In the genomic region with DNA sequence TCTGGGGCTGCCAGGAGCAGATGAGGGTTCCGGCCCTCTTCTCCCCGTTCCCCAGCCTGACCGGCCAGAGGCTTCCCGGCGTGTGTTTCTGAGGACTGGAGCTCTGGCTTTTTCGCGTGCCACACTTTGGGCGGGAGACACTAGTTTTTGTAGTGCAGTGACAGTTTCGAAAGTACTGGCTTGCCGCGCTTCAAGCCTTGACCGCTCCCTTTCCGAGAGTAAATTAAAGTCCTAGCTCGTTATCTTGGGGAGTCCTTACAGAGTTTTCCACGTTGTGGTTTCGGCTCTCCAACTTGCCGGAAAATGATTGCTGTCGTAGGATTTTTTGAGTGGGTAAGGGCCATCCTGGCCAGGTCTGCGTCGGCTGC, we compare ENCODE assay signal across 8 mouse cellular contexts. TPM values are rescaled to one million over a fixed set of nuclear protein-coding genes. Genes with fewer than 3 reads are reported as not detected.
DNase-seq lines count a peak whose midpoint lies in the region; ATAC-seq and TF ChIP-seq lines count a peak whose summit lies in the region.

No protein-coding gene starts in this region.

- no peak for TF ChIP-seq CTCF in kidney, postnatal 0 days (IDR thresholded peaks at IDR 0.05; ENCODE audit: low read depth)

- no peak for ATAC-seq in kidney, postnatal 0 days (replicated peaks; ENCODE audit: low FRiP score, low read depth)
- no peak for ATAC-seq in hindbrain, embryonic 16.5 days
- no peak; the same call in 1 of the 2 replicates for ATAC-seq in midbrain, embryonic 15.5 days (replicated peaks)

- H3K9me3 ChIP-seq in kidney, postnatal 0 days (replicated peaks; ENCODE audit: low read length), result no peaks in the 10 kb centered on the region
- H3K9me3 ChIP-seq in hindbrain, embryonic 16.5 days (ENCODE audit: control insufficient read depth, low read length), result no peaks in the 10 kb centered on the region
- no peaks in the 10 kb centered on the region for H3K9me3 ChIP-seq in midbrain, embryonic 15.5 days

- peak overlapping the region; percentile 71 for H3K4me3 ChIP-seq in kidney, postnatal 0 days (replicated peaks; ENCODE audit: low read depth, low read length)
- peak overlapping the region; percentile 99 for H3K4me3 ChIP-seq in hindbrain, embryonic 16.5 days (ENCODE audit: low read length)
- peak overlapping the region; percentile 99 for H3K4me3 ChIP-seq in midbrain, embryonic 15.5 days

- peaks cover 22% of the 10 kb centered on the region for H3K4me1 ChIP-seq in kidney, postnatal 0 days (replicated peaks; ENCODE audit: insufficient read depth, low read length)
- peaks cover 29% of the 10 kb centered on the region for H3K4me1 ChIP-seq in hindbrain, embryonic 16.5 days (ENCODE audit: control insufficient read depth, insufficient read depth, low read depth, low read length)
- peaks cover 46% of the 10 kb centered on the region for H3K4me1 ChIP-seq in midbrain, embryonic 15.5 days

- peak overlapping the region; percentile 99 for H3K27ac ChIP-seq in kidney, postnatal 0 days
- H3K27ac ChIP-seq in hindbrain, embryonic 16.5 days (ENCODE audit: low read depth, low read length), result peak overlapping the region; percentile 100
- H3K27ac ChIP-seq in midbrain, embryonic 15.5 days, result peak overlapping the region; percentile 100

- H3K36me3 ChIP-seq in kidney, postnatal 0 days (ENCODE audit: insufficient read depth, low read length), result no peaks in the 10 kb centered on the region
- H3K36me3 ChIP-seq in hindbrain, embryonic 16.5 days (ENCODE audit: control insufficient read depth, insufficient read depth, low read length), result no peaks in the 10 kb centered on the region
- no peaks in the 10 kb centered on the region for H3K36me3 ChIP-seq in midbrain, embryonic 15.5 days (replicated peaks)

- WGBS in kidney, postnatal 0 days, result under 1% methylated on average over 20 of the region's 20 CpGs
- under 1% methylated on average over 20 of the region's 20 CpGs for WGBS in hindbrain, embryonic 16.5 days
- 0% methylated on average over 20 of the region's 20 CpGs for WGBS in midbrain, embryonic 15.5 days

- peak overlapping the region; percentile 85 for H3K4me2 ChIP-seq in kidney, postnatal 0 days (ENCODE audit: low read length)
- H3K4me2 ChIP-seq in hindbrain, embryonic 16.5 days (ENCODE audit: low read length), result peak overlapping the region; percentile 93
- peak overlapping the region; percentile 96 for H3K4me2 ChIP-seq in midbrain, embryonic 15.5 days

- DNase-seq in kidney, postnatal 0 days (ENCODE audit: low spot score), result peak; percentile 70
- no peak for DNase-seq in kidney, adult 11 months
- DNase-seq in c-Kit-positive CD71-positive TER-119-positive erythroid progenitor cells, embryonic 14.5 days (ENCODE audit: low spot score), result peak; percentile 54
- DNase-seq in cerebellum, adult 11 months, result no peak
- no peak for DNase-seq in thymus, postnatal 4 days
- DNase-seq in embryo, embryonic 11 days, result no peak

- H3K9ac ChIP-seq in kidney, postnatal 0 days (ENCODE audit: low read depth, low read length), result peak overlapping the region; percentile 98
- H3K9ac ChIP-seq in hindbrain, embryonic 16.5 days (ENCODE audit: low read depth, low read length), result peak overlapping the region; percentile 100
- peak overlapping the region; percentile 100 for H3K9ac ChIP-seq in midbrain, embryonic 15.5 days

- no peaks in the 10 kb centered on the region for H3K27me3 ChIP-seq in kidney, postnatal 0 days (ENCODE audit: insufficient read depth, low read length)
- no peaks in the 10 kb centered on the region for H3K27me3 ChIP-seq in hindbrain, embryonic 16.5 days (replicated peaks; ENCODE audit: control insufficient read depth, insufficient read depth, low read length)
- H3K27me3 ChIP-seq in midbrain, embryonic 15.5 days (replicated peaks), result no peaks in the 10 kb centered on the region

RNA-seq across cellular contexts. Expression of a gene that starts 0.7 kb away (rescaled TPM):
- 76.1 and 81.0 TPM in 2 replicates for polyA plus RNA-seq in kidney, postnatal 0 days (2015; fragmentation: Nextera tagmentation; extraction: Ambion mirVana)
- polyA plus RNA-seq in hindbrain, embryonic 16.5 days (2015; fragmentation: Nextera tagmentation; extraction: Ambion mirVana), result 86.6 and 94.4 TPM in 2 replicates
- polyA plus RNA-seq in midbrain, embryonic 15.5 days (2015; fragmentation: Nextera tagmentation; extraction: Ambion mirVana), result 116 and 117 TPM in 2 replicates

RNA-seq across cellular contexts. Expression of a gene that starts 30.9 kb away (rescaled TPM):
- polyA plus RNA-seq in kidney, postnatal 0 days (2015; fragmentation: Nextera tagmentation; extraction: Ambion mirVana), result 43.0 and 45.4 TPM in 2 replicates
- polyA plus RNA-seq in hindbrain, embryonic 16.5 days (2015; fragmentation: Nextera tagmentation; extraction: Ambion mirVana), result 36.3 and 41.1 TPM in 2 replicates
- polyA plus RNA-seq in midbrain, embryonic 15.5 days (2015; fragmentation: Nextera tagmentation; extraction: Ambion mirVana), result 38.3 and 40.3 TPM in 2 replicates

RNA-seq across cellular contexts. Expression of a gene that starts 36.1 kb away (rescaled TPM):
- polyA plus RNA-seq in kidney, postnatal 0 days (2015; fragmentation: Nextera tagmentation; extraction: Ambion mirVana), result 27.5 and 31.8 TPM in 2 replicates
- 25.0 and 25.2 TPM in 2 replicates for polyA plus RNA-seq in hindbrain, embryonic 16.5 days (2015; fragmentation: Nextera tagmentation; extraction: Ambion mirVana)
- polyA plus RNA-seq in midbrain, embryonic 15.5 days (2015; fragmentation: Nextera tagmentation; extraction: Ambion mirVana), result 22.1 and 27.9 TPM in 2 replicates

RNA-seq across cellular contexts. Expression of a gene that starts 47.4 kb away (rescaled TPM):
- polyA plus RNA-seq in kidney, postnatal 0 days (2015; fragmentation: Nextera tagmentation; extraction: Ambion mirVana), result 2.7 and 3.9 TPM in 2 replicates
- 0.34 TPM in 1 of 2 replicates, not detected in the other for polyA plus RNA-seq in hindbrain, embryonic 16.5 days (2015; fragmentation: Nextera tagmentation; extraction: Ambion mirVana)
- 0.15 and 0.45 TPM in 2 replicates for polyA plus RNA-seq in midbrain, embryonic 15.5 days (2015; fragmentation: Nextera tagmentation; extraction: Ambion mirVana)

Comparison
In these comparisons a context has a peak if more than half of its experiments do, and no peak if none do; other contexts are left out.
1. DNase-seq: peak in kidney, postnatal 0 days (single experiment) and c-Kit-positive CD71-positive TER-119-positive erythroid progenitor cells, embryonic 14.5 days (single experiment); none in kidney, adult 11 months (single experiment), cerebellum, adult 11 months (single experiment), thymus, postnatal 4 days (single experiment) and embryo, embryonic 11 days (single experiment).
2. Peak in every context shown above with its lines, with median percentiles within 50 percentile points of each other: H3K27ac ChIP-seq, H3K4me2 ChIP-seq, H3K4me3 ChIP-seq and H3K9ac ChIP-seq.